ENCODE assay signal across 21 mouse cellular contexts in genomic region chr11:69666665-69667005, GRCm38 (mm10). TPM values are rescaled to one million over a fixed set of nuclear protein-coding genes. Genes with fewer than 3 reads are reported as not detected.
A peak's percentile ranks its signal among the peaks of the same experiment; 100 is the strongest.
DNase-seq lines count a peak whose midpoint lies in the region; ATAC-seq and TF ChIP-seq lines count a peak whose summit lies in the region.
"Had no signal": no experiment of that assay in that cellular context is flagged by ENCODE, and none has a peak within 500 bp of the region (broad histone marks: within the 10 kb centered on the region; RNA-seq: fewer than 3 reads in every experiment).

No protein-coding gene starts in this region.

- TF ChIP-seq CTCF in intestine, postnatal 0 days (IDR thresholded peaks at IDR 0.05; ENCODE audit: low read depth) = no peak
- TF ChIP-seq CTCF in CH12.LX (conservative IDR thresholded peaks at IDR 0.05 in 1 of 2, IDR thresholded peaks at IDR 0.05 in 1 of 2; ENCODE audit: low read depth in 2 of 2, low read length in 2 of 2) (no peak), MEL (IDR thresholded peaks at IDR 0.05 in 2 of 3, conservative IDR thresholded peaks at IDR 0.05 in 1 of 3; ENCODE audit: control insufficient read depth in 1 of 3, insufficient read depth in 1 of 3, low read depth in 2 of 3, low read length in 3 of 3, poor library complexity in 1 of 3, severe bottlenecking in 1 of 3) (no peak)

- no peak overlapping the region for H3K9ac ChIP-seq in intestine, embryonic 15.5 days
- no peak overlapping the region for H3K9ac ChIP-seq in intestine, postnatal 0 days (ENCODE audit: low read depth, low read length)
- no peak overlapping the region for H3K9ac ChIP-seq in CH12.LX (ENCODE audit: insufficient read depth, low read depth)
- no peak overlapping the region for H3K9ac ChIP-seq in MEL (ENCODE audit: control insufficient read depth, low read depth, low read length, poor library complexity, severe bottlenecking)
- no peak overlapping the region for H3K9ac ChIP-seq in liver, embryonic 15.5 days
- H3K9ac ChIP-seq in hindbrain, embryonic 12.5 days = no peak overlapping the region

- TF ChIP-seq RAD21 in CH12.LX (IDR thresholded peaks at IDR 0.05; ENCODE audit: low read depth, low read length) = no peak
- no peak for TF ChIP-seq RAD21 in MEL (IDR thresholded peaks at IDR 0.05; ENCODE audit: low read depth, low read length)

- TF ChIP-seq EP300 in CH12.LX (IDR thresholded peaks at IDR 0.05; ENCODE audit: low read length) (no peak), MEL (IDR thresholded peaks at IDR 0.05; ENCODE audit: low read depth in 1 of 2, low read length in 2 of 2) (no peak)

- H3K79me2 ChIP-seq in CH12.LX (replicated peaks; ENCODE audit: control insufficient read depth, extremely low read depth, insufficient read depth, poor library complexity, severe bottlenecking) (peaks cover 50% of the 10 kb centered on the region), MEL (ENCODE audit: control insufficient read depth, insufficient read depth, low read length, poor library complexity) (peaks cover 39% of the 10 kb centered on the region)

- no peak for ATAC-seq in intestine, embryonic 15.5 days
- no peak for ATAC-seq in intestine, postnatal 0 days
- no peak for ATAC-seq in liver, embryonic 15.5 days (ENCODE audit: insufficient read depth)
- ATAC-seq in hindbrain, embryonic 12.5 days (ENCODE audit: low FRiP score) = no peak

- H3K36me3 ChIP-seq in intestine, embryonic 15.5 days = peaks cover 32% of the 10 kb centered on the region
- H3K36me3 ChIP-seq in intestine, postnatal 0 days (ENCODE audit: control insufficient read depth, insufficient read depth) = peaks cover 62% of the 10 kb centered on the region
- H3K36me3 ChIP-seq in CH12.LX (replicated peaks in 1 of 2; ENCODE audit: control insufficient read depth in 1 of 2, insufficient read depth in 1 of 2, low read length in 1 of 2) = peaks cover 49 to 64% of the 10 kb centered on the region in 2 experiments
- peaks cover 13 to 29% of the 10 kb centered on the region in 2 experiments for H3K36me3 ChIP-seq in MEL (ENCODE audit: control insufficient read depth in 1 of 2, insufficient read depth in 2 of 2, low read length in 2 of 2)
- peaks cover 71% of the 10 kb centered on the region for H3K36me3 ChIP-seq in liver, embryonic 15.5 days (replicated peaks)
- peaks cover 70% of the 10 kb centered on the region for H3K36me3 ChIP-seq in hindbrain, embryonic 12.5 days

- no peaks in the 10 kb centered on the region for H3K27me3 ChIP-seq in intestine, embryonic 15.5 days (replicated peaks)
- no peaks in the 10 kb centered on the region for H3K27me3 ChIP-seq in intestine, postnatal 0 days (replicated peaks; ENCODE audit: control insufficient read depth, insufficient read depth, low read length)
- H3K27me3 ChIP-seq in CH12.LX (replicated peaks) = no peaks in the 10 kb centered on the region
- no peaks in the 10 kb centered on the region for H3K27me3 ChIP-seq in MEL (ENCODE audit: control insufficient read depth in 1 of 2, insufficient read depth in 2 of 2, low read length in 2 of 2)
- H3K27me3 ChIP-seq in liver, embryonic 15.5 days = no peaks in the 10 kb centered on the region
- H3K27me3 ChIP-seq in hindbrain, embryonic 12.5 days = no peaks in the 10 kb centered on the region
- H3K27me3 ChIP-seq: Patski had no signal

- H3K9me3 ChIP-seq in intestine, embryonic 15.5 days = no peaks in the 10 kb centered on the region
- H3K9me3 ChIP-seq in intestine, postnatal 0 days (ENCODE audit: control insufficient read depth) = no peaks in the 10 kb centered on the region
- H3K9me3 ChIP-seq in CH12.LX (replicated peaks; ENCODE audit: low read length) = no peaks in the 10 kb centered on the region
- H3K9me3 ChIP-seq in MEL (replicated peaks; ENCODE audit: insufficient read depth, low read length) = no peaks in the 10 kb centered on the region
- H3K9me3 ChIP-seq in liver, embryonic 15.5 days (replicated peaks) = no peaks in the 10 kb centered on the region
- H3K9me3 ChIP-seq in hindbrain, embryonic 12.5 days (replicated peaks) = no peaks in the 10 kb centered on the region

- H3K27ac ChIP-seq in intestine, embryonic 15.5 days = peak overlapping the region; percentile 42; the same call in 1 of the 2 replicates
- no peak overlapping the region for H3K27ac ChIP-seq in intestine, postnatal 0 days (ENCODE audit: low read depth, low read length)
- H3K27ac ChIP-seq in CH12.LX (ENCODE audit: insufficient read depth, low read depth) (peak overlapping the region; percentile 55; the same call in 1 of the 2 replicates), MEL (ENCODE audit: control insufficient read depth, low read depth, low read length) (no peak overlapping the region)
- peak overlapping the region; percentile 48; the same call in 1 of the 2 replicates for H3K27ac ChIP-seq in liver, embryonic 15.5 days (replicated peaks)
- no peak overlapping the region for H3K27ac ChIP-seq in hindbrain, embryonic 12.5 days
- H3K27ac ChIP-seq: heart, adult 2 months had no signal

- DNase-seq in CH12.LX (ENCODE audit: extremely low read depth) (no peak), MEL (ENCODE audit: low read depth, low spot score) (peak; percentile 64)
- no peak for DNase-seq in cerebellum, postnatal 10 days
- DNase-seq: cerebellum, adult 11 months; cerebellum, postnatal 36 days; gastrocnemius, postnatal 25 days; kidney, adult 8-10 months; left cerebral cortex, postnatal 4 days; thymus, adult 18-20 months had no signal

- in situ Hi-C loops in CH12.LX (cut with MboI; ENCODE audit: low pct_ligation_motif_present, low pct_unique_long_range_greater_than_20kb, low sequenced_read_pairs) = no loop called here

- peaks cover 16% of the 10 kb centered on the region for H3K4me1 ChIP-seq in intestine, embryonic 15.5 days (replicated peaks)
- H3K4me1 ChIP-seq in intestine, postnatal 0 days (replicated peaks; ENCODE audit: control insufficient read depth, insufficient read depth, low read length) = 0 out of 2 replicates have a peak, but pooled peaks cover 8% of the 10 kb centered on the region
- H3K4me1 ChIP-seq in CH12.LX (ENCODE audit: control insufficient read depth in 1 of 2, insufficient read depth in 2 of 2) (peaks cover 25 to 69% of the 10 kb centered on the region in 2 experiments), MEL (ENCODE audit: control insufficient read depth in 1 of 2, insufficient read depth in 2 of 2, low read length in 2 of 2) (peaks cover under 1 to 26% of the 10 kb centered on the region in 2 experiments)
- H3K4me1 ChIP-seq in liver, embryonic 15.5 days (replicated peaks) = peaks cover 59% of the 10 kb centered on the region
- peaks cover 29% of the 10 kb centered on the region for H3K4me1 ChIP-seq in hindbrain, embryonic 12.5 days

- no peak overlapping the region for H3K4me2 ChIP-seq in intestine, embryonic 15.5 days (replicated peaks)
- no peak overlapping the region for H3K4me2 ChIP-seq in intestine, postnatal 0 days (replicated peaks; ENCODE audit: low read depth)
- 0 out of 2 replicates have a peak overlapping the region, but pooled peaks have one; percentile 18 for H3K4me2 ChIP-seq in CH12.LX (ENCODE audit: insufficient read depth, low read depth, poor library complexity, severe bottlenecking)
- H3K4me2 ChIP-seq in liver, embryonic 15.5 days = no peak overlapping the region
- no peak overlapping the region for H3K4me2 ChIP-seq in hindbrain, embryonic 12.5 days (replicated peaks)

- no peak overlapping the region for H3K4me3 ChIP-seq in intestine, embryonic 15.5 days (replicated peaks)
- no peak overlapping the region for H3K4me3 ChIP-seq in intestine, postnatal 0 days (ENCODE audit: low read depth, low read length)
- H3K4me3 ChIP-seq in CH12.LX (replicated peaks in 1 of 3; ENCODE audit: low read depth in 2 of 3, low read length in 2 of 3, poor library complexity in 1 of 3) (no peak overlapping the region), MEL (ENCODE audit: control insufficient read depth in 1 of 2, insufficient read depth in 1 of 2, low read depth in 2 of 2, low read length in 2 of 2) (no peak overlapping the region)
- H3K4me3 ChIP-seq in liver, embryonic 15.5 days (replicated peaks) = no peak overlapping the region
- H3K4me3 ChIP-seq in hindbrain, embryonic 12.5 days = no peak overlapping the region
- H3K4me3 ChIP-seq: heart, adult 2 months had no signal

- 83% methylated on average over 3 of the region's 3 CpGs for WGBS in intestine, embryonic 15.5 days
- 77% methylated on average over 3 of the region's 3 CpGs for WGBS in intestine, postnatal 0 days
- 79% methylated on average over 3 of the region's 3 CpGs for WGBS in liver, embryonic 15.5 days (ENCODE audit: insufficient replicate concordance)
- 89% methylated on average over 3 of the region's 3 CpGs for WGBS in hindbrain, embryonic 12.5 days

- dilution Hi-C loops in CH12.LX (cut with MboI; ENCODE audit: extremely low pct_ligation_motif_present, extremely low pct_unique_long_range_greater_than_20kb, low sequenced_read_pairs) = no loop called here

- TF ChIP-seq POLR2A in CH12.LX (IDR thresholded peaks at IDR 0.05; ENCODE audit: low read depth, low read length) (no peak), MEL (IDR thresholded peaks at IDR 0.05; ENCODE audit: control insufficient read depth in 1 of 2, insufficient read depth in 1 of 2, low read depth in 1 of 2, low read length in 2 of 2, poor library complexity in 1 of 2) (no peak)

RNA-seq across cellular contexts. Expression of gene Cd68, which starts 0.7 kb away (rescaled TPM):
- 13.3 and 14.2 TPM in 2 replicates for polyA plus RNA-seq in intestine, embryonic 15.5 days (2015; fragmentation: Nextera tagmentation; extraction: Ambion mirVana)
- polyA plus RNA-seq in intestine, postnatal 0 days (2015; fragmentation: Nextera tagmentation; extraction: Ambion mirVana) = 20.9 and 21.0 TPM in 2 replicates
- total RNA-seq in CH12.LX (2012; rRNA removed) (74.8 and 82.2 TPM in 2 replicates), CH12.LX (2014; rRNA removed) (122 TPM in 2 replicates), MEL (2012; rRNA removed) (4.1 and 5.3 TPM in 2 replicates)
- polyA plus RNA-seq in CH12.LX (2012; ENCODE audit: insufficient read length, low read depth) (235 and 343 TPM in 2 replicates), MEL (2012; ENCODE audit: insufficient read depth in 1 of 2, insufficient read length in 2 of 2, low read depth in 1 of 2, low replicate concordance in 2 of 2, missing spikeins in 1 of 2) (10 to 100 TPM in 1 of 2 experiments, not detected in 1; 19.8 TPM)
- polyA plus RNA-seq in liver, embryonic 15.5 days (2015; fragmentation: Nextera tagmentation; extraction: Ambion mirVana) = 28.2 and 31.4 TPM in 2 replicates
- 6.9 and 8.2 TPM in 2 replicates for polyA plus RNA-seq in hindbrain, embryonic 12.5 days (2016; fragmentation: Nextera tagmentation; extraction: Ambion mirVana)

RNA-seq across cellular contexts. Expression of gene Mpdu1, which starts 4.2 kb away (rescaled TPM):
- polyA plus RNA-seq in intestine, embryonic 15.5 days (2015; fragmentation: Nextera tagmentation; extraction: Ambion mirVana) = 60.9 and 63.4 TPM in 2 replicates
- 95.7 and 96.6 TPM in 2 replicates for polyA plus RNA-seq in intestine, postnatal 0 days (2015; fragmentation: Nextera tagmentation; extraction: Ambion mirVana)
- total RNA-seq in CH12.LX (2012; rRNA removed) (110 and 150 TPM in 2 replicates), CH12.LX (2014; rRNA removed) (175 and 210 TPM in 2 replicates), MEL (2012; rRNA removed) (60.9 and 62.1 TPM in 2 replicates)
- polyA plus RNA-seq in CH12.LX (2012; ENCODE audit: insufficient read length, low read depth) (185 and 210 TPM in 2 replicates), MEL (2012; ENCODE audit: insufficient read depth in 1 of 2, insufficient read length in 2 of 2, low read depth in 1 of 2, low replicate concordance in 2 of 2, missing spikeins in 1 of 2) (100 to 1,000 TPM; 101 to 259 TPM)
- 34.1 and 35.2 TPM in 2 replicates for polyA plus RNA-seq in liver, embryonic 15.5 days (2015; fragmentation: Nextera tagmentation; extraction: Ambion mirVana)
- 68.0 and 69.1 TPM in 2 replicates for polyA plus RNA-seq in hindbrain, embryonic 12.5 days (2016; fragmentation: Nextera tagmentation; extraction: Ambion mirVana)

RNA-seq across cellular contexts. Expression of gene Eif4a1, which starts 5.6 kb away (rescaled TPM):
- 517 and 559 TPM in 2 replicates for polyA plus RNA-seq in intestine, embryonic 15.5 days (2015; fragmentation: Nextera tagmentation; extraction: Ambion mirVana)
- 279 and 291 TPM in 2 replicates for polyA plus RNA-seq in intestine, postnatal 0 days (2015; fragmentation: Nextera tagmentation; extraction: Ambion mirVana)
- total RNA-seq in CH12.LX (2012; rRNA removed) = 1,622 and 2,071 TPM in 2 replicates
- 2,161 and 2,200 TPM in 2 replicates for total RNA-seq in CH12.LX (2014; rRNA removed)
- polyA plus RNA-seq in CH12.LX (2012; ENCODE audit: insufficient read length, low read depth) = 1,500 and 1,728 TPM in 2 replicates
- total RNA-seq in MEL (2012; rRNA removed) = 1,645 and 1,689 TPM in 2 replicates
- polyA plus RNA-seq in MEL (2012; ENCODE audit: insufficient read depth in 1 of 2, insufficient read length in 2 of 2, low read depth in 1 of 2, low replicate concordance in 2 of 2, missing spikeins in 1 of 2) = 100 to 1,000 TPM; 114 to 634 TPM
- polyA plus RNA-seq in liver, embryonic 15.5 days (2015; fragmentation: Nextera tagmentation; extraction: Ambion mirVana) = 228 and 232 TPM in 2 replicates
- 555 and 589 TPM in 2 replicates for polyA plus RNA-seq in hindbrain, embryonic 12.5 days (2016; fragmentation: Nextera tagmentation; extraction: Ambion mirVana)

RNA-seq across cellular contexts. Expression of gene Sox15, which starts 11.5 kb away (rescaled TPM):
- 0.20 TPM in 1 of 2 replicates, not detected in the other for polyA plus RNA-seq in intestine, embryonic 15.5 days (2015; fragmentation: Nextera tagmentation; extraction: Ambion mirVana)
- polyA plus RNA-seq in intestine, postnatal 0 days (2015; fragmentation: Nextera tagmentation; extraction: Ambion mirVana) = not detected in 2 replicates
- 0.17 and 0.34 TPM in 2 replicates for total RNA-seq in CH12.LX (2012; rRNA removed)
- not detected in 2 replicates for total RNA-seq in CH12.LX (2014; rRNA removed)
- polyA plus RNA-seq in CH12.LX (2012; ENCODE audit: insufficient read length, low read depth) = 0.48 and 0.54 TPM in 2 replicates
- not detected in 2 replicates for total RNA-seq in MEL (2012; rRNA removed)
- polyA plus RNA-seq in MEL (2012; ENCODE audit: insufficient read depth in 1 of 2, insufficient read length in 2 of 2, low read depth in 1 of 2, low replicate concordance in 2 of 2, missing spikeins in 1 of 2) = under 1 TPM in 1 of 2 experiments, not detected in 1; 0.11 TPM
- polyA plus RNA-seq in liver, embryonic 15.5 days (2015; fragmentation: Nextera tagmentation; extraction: Ambion mirVana) = not detected in 2 replicates
- 0.26 TPM in 1 of 2 replicates, not detected in the other for polyA plus RNA-seq in hindbrain, embryonic 12.5 days (2016; fragmentation: Nextera tagmentation; extraction: Ambion mirVana)
- total RNA-seq: adrenal gland, postnatal 10 days; gastrocnemius, postnatal 25 days; heart, adult 2 months; left cerebral cortex, adult 18-20 months; left cerebral cortex, postnatal 4 days had no signal
- polyA plus RNA-seq: forebrain, embryonic 11.5 days; heart, adult 2 months; heart, embryonic 16.5 days; neural tube, embryonic 11.5 days; small intestine, adult 2 months had no signal

RNA-seq across cellular contexts. Expression of gene Senp3, which starts 15.2 kb away (rescaled TPM):
- polyA plus RNA-seq in intestine, embryonic 15.5 days (2015; fragmentation: Nextera tagmentation; extraction: Ambion mirVana) = 62.1 and 63.9 TPM in 2 replicates
- 26.7 and 27.6 TPM in 2 replicates for polyA plus RNA-seq in intestine, postnatal 0 days (2015; fragmentation: Nextera tagmentation; extraction: Ambion mirVana)
- total RNA-seq in CH12.LX (2012; rRNA removed) (116 and 157 TPM in 2 replicates), CH12.LX (2014; rRNA removed) (256 TPM in 2 replicates), MEL (2012; rRNA removed) (121 and 147 TPM in 2 replicates)
- polyA plus RNA-seq in CH12.LX (2012; ENCODE audit: insufficient read length, low read depth) (303 and 317 TPM in 2 replicates), MEL (2012; ENCODE audit: insufficient read depth in 1 of 2, insufficient read length in 2 of 2, low read depth in 1 of 2, low replicate concordance in 2 of 2, missing spikeins in 1 of 2) (100 to 1,000 TPM; 171 to 890 TPM)
- polyA plus RNA-seq in liver, embryonic 15.5 days (2015; fragmentation: Nextera tagmentation; extraction: Ambion mirVana) = 23.9 and 27.2 TPM in 2 replicates
- 105 and 106 TPM in 2 replicates for polyA plus RNA-seq in hindbrain, embryonic 12.5 days (2016; fragmentation: Nextera tagmentation; extraction: Ambion mirVana)

Comparison
In these comparisons a context has a peak if more than half of its experiments do, and no peak if none do; other contexts are left out.
1. H3K27ac ChIP-seq: peak in intestine, embryonic 15.5 days (single experiment), CH12.LX (single experiment) and liver, embryonic 15.5 days (single experiment); none in intestine, postnatal 0 days (single experiment), MEL (single experiment) and hindbrain, embryonic 12.5 days (single experiment).